ENCODE assay signal across 10 mouse cellular contexts in genomic region chr3:34795984-34796266, GRCm38 (mm10).
DNase-seq lines count a peak whose midpoint lies in the region; ATAC-seq and TF ChIP-seq lines count a peak whose summit lies in the region.
"Had no signal": no experiment of that assay in that cellular context is flagged by ENCODE, and none has a peak within 500 bp of the region (broad histone marks: within the 10 kb centered on the region; RNA-seq: fewer than 3 reads in every experiment).

No protein-coding gene starts in this region.

- H3K9me3 ChIP-seq in lung, embryonic 15.5 days, result no peaks in the 10 kb centered on the region
- no peaks in the 10 kb centered on the region for H3K9me3 ChIP-seq in limb, embryonic 11.5 days (ENCODE audit: control insufficient read depth, low read length)
- H3K9me3 ChIP-seq in stomach, embryonic 15.5 days, result no peaks in the 10 kb centered on the region

- no peaks in the 10 kb centered on the region for H3K36me3 ChIP-seq in lung, embryonic 15.5 days
- H3K36me3 ChIP-seq in limb, embryonic 11.5 days (ENCODE audit: control insufficient read depth, insufficient read depth, low read length), result no peaks in the 10 kb centered on the region
- H3K36me3 ChIP-seq in stomach, embryonic 15.5 days, result no peaks in the 10 kb centered on the region

- TF ChIP-seq POLR2A in cerebellum, adult 2 months (IDR thresholded peaks at IDR 0.05; ENCODE audit: borderline replicate concordance, insufficient read depth, low read length), result no peak

- TF ChIP-seq CTCF in cerebellum, adult 2 months (IDR thresholded peaks at IDR 0.05; ENCODE audit: borderline replicate concordance, insufficient read depth, low read depth, low read length), result no peak

- 0 out of 2 replicates have a peak overlapping the region, but pooled peaks have one; percentile 19 for H3K9ac ChIP-seq in lung, embryonic 15.5 days
- H3K9ac ChIP-seq in limb, embryonic 11.5 days (ENCODE audit: low read length), result no peak overlapping the region
- no peak overlapping the region for H3K9ac ChIP-seq in stomach, embryonic 15.5 days
- H3K9ac ChIP-seq: liver, embryonic 14.5 days had no signal

- H3K4me3 ChIP-seq in lung, embryonic 15.5 days, result peak overlapping the region; percentile 30
- H3K4me3 ChIP-seq in limb, embryonic 11.5 days (ENCODE audit: low read depth, low read length), result no peak overlapping the region
- peak overlapping the region; percentile 37 for H3K4me3 ChIP-seq in stomach, embryonic 15.5 days (replicated peaks)
- H3K4me3 ChIP-seq in cerebellum, adult 2 months (replicated peaks; ENCODE audit: insufficient read depth, low read depth, low read length), result no peak overlapping the region

- no peak for ATAC-seq in lung, embryonic 15.5 days (ENCODE audit: borderline replicate concordance, extremely low read depth, low FRiP score, low TSS enrichment)
- no peak for ATAC-seq in limb, embryonic 11.5 days (ENCODE audit: insufficient number of reproducible peaks, low FRiP score, low TSS enrichment, low read depth)
- no peak for ATAC-seq in stomach, embryonic 15.5 days (ENCODE audit: insufficient read depth, low FRiP score, low read depth)

- H3K4me2 ChIP-seq in lung, embryonic 15.5 days, result peak overlapping the region; percentile 60
- H3K4me2 ChIP-seq in limb, embryonic 11.5 days (ENCODE audit: low read depth, severe bottlenecking), result peak overlapping the region; percentile 37
- peak overlapping the region; percentile 63 for H3K4me2 ChIP-seq in stomach, embryonic 15.5 days

- H3K4me1 ChIP-seq in lung, embryonic 15.5 days, result 0 out of 2 replicates have a peak, but pooled peaks cover 8% of the 10 kb centered on the region
- peaks cover 4% of the 10 kb centered on the region; the same call in 1 of the 2 replicates for H3K4me1 ChIP-seq in limb, embryonic 11.5 days (ENCODE audit: control insufficient read depth, insufficient read depth, low read length)
- no peaks in the 10 kb centered on the region for H3K4me1 ChIP-seq in stomach, embryonic 15.5 days
- no peaks in the 10 kb centered on the region for H3K4me1 ChIP-seq in cerebellum, adult 2 months (ENCODE audit: control insufficient read depth, insufficient read depth, low read length)

- DNase-seq in embryo, embryonic 10 days (ENCODE audit: low spot score), result peak; percentile 34
- no peak for DNase-seq in embryo, embryonic 11 days
- DNase-seq in lung, postnatal 14 days, result no peak
- DNase-seq in limb, embryonic 11.5 days (ENCODE audit: low spot score), result no peak
- DNase-seq in layer of hippocampus, postnatal 25 days (ENCODE audit: extremely low spot score in 1 of 2, low spot score in 1 of 2), result no peak
- DNase-seq in cerebellum, adult 2 months, result no peak
- DNase-seq: thymus, adult 18-20 months had no signal

- H3K27me3 ChIP-seq in lung, embryonic 15.5 days, result peaks cover 13% of the 10 kb centered on the region
- no peaks in the 10 kb centered on the region for H3K27me3 ChIP-seq in limb, embryonic 11.5 days (ENCODE audit: control insufficient read depth, insufficient read depth, low read length)
- H3K27me3 ChIP-seq in stomach, embryonic 15.5 days (replicated peaks), result no peaks in the 10 kb centered on the region
- no peaks in the 10 kb centered on the region for H3K27me3 ChIP-seq in cerebellum, adult 2 months (ENCODE audit: control insufficient read depth, insufficient read depth, low read length)

- no peak overlapping the region for H3K27ac ChIP-seq in lung, embryonic 15.5 days
- no peak overlapping the region for H3K27ac ChIP-seq in limb, embryonic 11.5 days (replicated peaks; ENCODE audit: low read depth, low read length)
- 0 out of 2 replicates have a peak overlapping the region, but pooled peaks have one; percentile 8 for H3K27ac ChIP-seq in stomach, embryonic 15.5 days
- H3K27ac ChIP-seq in cerebellum, adult 2 months (ENCODE audit: insufficient read depth, low read length), result no peak overlapping the region
- H3K27ac ChIP-seq: liver, embryonic 14.5 days had no signal

- WGBS in lung, embryonic 15.5 days, result 6% methylated on average over 5 of the region's 5 CpGs
- WGBS in limb, embryonic 11.5 days, result 14% methylated on average over 5 of the region's 5 CpGs
- WGBS in stomach, embryonic 15.5 days, result 10% methylated on average over 5 of the region's 5 CpGs
- WGBS in cerebellum, adult 2 months, result 10% methylated on average over 5 of the region's 5 CpGs

Comparison
In these comparisons a context has a peak if more than half of its experiments do, and no peak if none do; other contexts are left out.
1. H3K4me3 ChIP-seq: peak in lung, embryonic 15.5 days (single experiment) and stomach, embryonic 15.5 days (single experiment); none in limb, embryonic 11.5 days (single experiment) and cerebellum, adult 2 months (single experiment).
2. Peak in every context shown above with its lines, with median percentiles within 50 percentile points of each other: H3K4me2 ChIP-seq.